Mouse (Mus musculus) E14TG2a.4 (cell line): ENCODE data around the gene Rnf19b.

Experiments used
- CTCF ChIP-seq: conservative IDR thresholded peaks from 2 replicates; pipeline ENCODE4 v1.5.1; 2014; ENCODE audit warnings: low read length
- NANOG ChIP-seq: IDR thresholded peaks from 2 replicates; pipeline ENCODE4 v1.6.1; 2014; ENCODE audit warnings: borderline replicate concordance, low read length, mixed read lengths
- POU5F1 ChIP-seq: IDR thresholded peaks from 2 replicates; pipeline ENCODE4 v1.6.1; 2014; ENCODE audit warnings: low read length, borderline replicate concordance

DNA sequence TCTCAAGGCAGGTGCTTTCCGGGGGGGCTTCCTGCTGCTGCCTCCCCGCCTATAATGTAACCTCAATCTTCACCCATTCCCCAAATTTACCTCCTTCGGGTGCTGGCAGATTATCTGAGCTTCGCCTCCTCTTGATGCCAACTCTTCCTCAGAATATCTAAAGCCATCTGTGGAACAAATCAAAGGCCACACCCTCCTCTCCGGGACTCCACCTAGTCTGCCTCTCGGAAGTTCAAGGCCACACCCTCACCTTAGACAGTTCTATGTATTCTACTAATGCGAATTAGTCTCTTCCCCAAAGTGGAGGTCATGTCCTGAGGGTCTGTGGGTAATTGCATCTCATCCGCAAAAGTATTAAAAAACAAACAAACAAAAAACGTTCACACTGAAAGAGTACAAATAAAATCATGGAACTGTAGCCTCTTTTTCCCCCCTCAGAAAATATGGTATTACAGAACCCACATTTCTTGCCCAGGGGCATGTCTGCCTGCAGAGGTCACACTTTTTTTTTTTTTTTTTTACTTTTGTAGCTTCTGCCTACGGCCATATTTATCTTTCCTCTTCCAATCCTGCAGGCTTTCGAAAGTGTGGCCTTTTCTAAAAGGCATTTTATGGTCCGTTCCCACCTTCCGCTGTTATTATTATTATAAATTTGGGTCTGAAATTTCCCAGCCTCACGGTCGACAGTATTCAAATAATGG is 10.2 kb upstream of the Rnf19b start:
- TF ChIP-seq CTCF (no peak), NANOG (no peak), POU5F1 (no peak)
